ENCODE assay signal across 11 mouse cellular contexts in genomic region chr13:5826170-5826827, GRCm38 (mm10). TPM values are rescaled to one million over a fixed set of nuclear protein-coding genes. Genes with fewer than 3 reads are reported as not detected.
DNase-seq lines count a peak whose midpoint lies in the region; ATAC-seq and TF ChIP-seq lines count a peak whose summit lies in the region.
"Had no signal": no experiment of that assay in that cellular context is flagged by ENCODE, and none has a peak within 500 bp of the region (broad histone marks: within the 10 kb centered on the region; RNA-seq: fewer than 3 reads in every experiment).

No protein-coding gene starts in this region.

- H3K27me3 ChIP-seq in heart, embryonic 10.5 days (ENCODE audit: insufficient read depth, poor library complexity, severe bottlenecking) = no peaks in the 10 kb centered on the region
- no peaks in the 10 kb centered on the region for H3K27me3 ChIP-seq in hindbrain, embryonic 11.5 days (ENCODE audit: control insufficient read depth, insufficient read depth, low read length)
- H3K27me3 ChIP-seq in hindbrain, postnatal 0 days (ENCODE audit: insufficient read depth, low read length) = no peaks in the 10 kb centered on the region

- H3K4me3 ChIP-seq in heart, embryonic 10.5 days = peak overlapping the region; percentile 31; the same call in 1 of the 2 replicates
- no peak overlapping the region for H3K4me3 ChIP-seq in lung, adult 2 months (replicated peaks; ENCODE audit: extremely low read depth, low read depth, low read length)
- H3K4me3 ChIP-seq in hindbrain, embryonic 11.5 days (ENCODE audit: low read depth, low read length) = no peak overlapping the region
- H3K4me3 ChIP-seq in hindbrain, postnatal 0 days (ENCODE audit: low read length) = no peak overlapping the region

- no peak overlapping the region for H3K4me2 ChIP-seq in hindbrain, embryonic 11.5 days (replicated peaks; ENCODE audit: low read depth, low read length)
- H3K4me2 ChIP-seq in hindbrain, postnatal 0 days (ENCODE audit: low read depth, low read length) = no peak overlapping the region

- DNase-seq in 3134 (ENCODE audit: extremely low read depth, insufficient read length, low spot score) = peak; percentile 48
- DNase-seq in heart, embryonic 10.5 days (ENCODE audit: low spot score) = no peak
- peak; percentile 52 for DNase-seq in lung, adult 2 months
- DNase-seq in layer of hippocampus, adult 11-12 months (ENCODE audit: low spot score) = no peak
- DNase-seq in hindbrain, embryonic 11.5 days (ENCODE audit: low spot score) = no peak
- DNase-seq in hindbrain, postnatal 0 days (ENCODE audit: low spot score) = no peak
- DNase-seq: cerebellum, adult 11 months; kidney, postnatal 36 days had no signal

- H3K9ac ChIP-seq in hindbrain, embryonic 11.5 days (ENCODE audit: low read depth, low read length) = no peak overlapping the region
- H3K9ac ChIP-seq in hindbrain, postnatal 0 days (replicated peaks; ENCODE audit: low read length) = no peak overlapping the region

- no peaks in the 10 kb centered on the region for H3K36me3 ChIP-seq in heart, embryonic 10.5 days
- no peaks in the 10 kb centered on the region for H3K36me3 ChIP-seq in hindbrain, embryonic 11.5 days (ENCODE audit: control insufficient read depth, insufficient read depth, low read length)
- no peaks in the 10 kb centered on the region for H3K36me3 ChIP-seq in hindbrain, postnatal 0 days (ENCODE audit: insufficient read depth, low read length)

- peak; percentile 28 for ATAC-seq in CD4-positive, CD25-positive, alpha-beta regulatory T cell, adult 4 months
- no peak for ATAC-seq in hindbrain, embryonic 11.5 days (ENCODE audit: low FRiP score)
- no peak for ATAC-seq in megakaryocyte, adult 5-6 weeks (ENCODE audit: poor library complexity, severe bottlenecking)
- ATAC-seq in hindbrain, postnatal 0 days = no peak
- ATAC-seq: forebrain, embryonic 16.5 days had no signal

- H3K9me3 ChIP-seq in heart, embryonic 10.5 days = no peaks in the 10 kb centered on the region
- H3K9me3 ChIP-seq in hindbrain, embryonic 11.5 days (ENCODE audit: control insufficient read depth, low read length) = no peaks in the 10 kb centered on the region
- no peaks in the 10 kb centered on the region for H3K9me3 ChIP-seq in hindbrain, postnatal 0 days (ENCODE audit: low read length)

- 17% methylated on average over 9 of the region's 9 CpGs for WGBS in heart, embryonic 10.5 days
- 46% methylated on average over 9 of the region's 9 CpGs for WGBS in lung, adult 2 months
- WGBS in hindbrain, embryonic 11.5 days = 66% methylated on average over 9 of the region's 9 CpGs
- 80% methylated on average over 9 of the region's 9 CpGs for WGBS in hindbrain, postnatal 0 days

- no peak for TF ChIP-seq POLR2A in lung, adult 2 months (IDR thresholded peaks at IDR 0.05; ENCODE audit: borderline replicate concordance, extremely low read depth, low read depth, low read length)

- no peak for TF ChIP-seq CTCF in lung, adult 2 months (IDR thresholded peaks at IDR 0.05; ENCODE audit: insufficient read depth, low read length)
- TF ChIP-seq CTCF in hindbrain, postnatal 0 days (IDR thresholded peaks at IDR 0.05; ENCODE audit: low read depth) = no peak

- peak overlapping the region; percentile 64 for H3K27ac ChIP-seq in heart, embryonic 10.5 days
- H3K27ac ChIP-seq in hindbrain, embryonic 11.5 days (ENCODE audit: low read depth, low read length) = no peak overlapping the region
- no peak overlapping the region for H3K27ac ChIP-seq in hindbrain, postnatal 0 days

- peaks cover 26% of the 10 kb centered on the region; the same call in 1 of the 2 replicates for H3K4me1 ChIP-seq in heart, embryonic 10.5 days
- H3K4me1 ChIP-seq in lung, adult 2 months (ENCODE audit: control insufficient read depth, insufficient read depth, low read length) = peaks cover 4% of the 10 kb centered on the region
- H3K4me1 ChIP-seq in hindbrain, embryonic 11.5 days (replicated peaks; ENCODE audit: control insufficient read depth, insufficient read depth, low read length) = no peaks in the 10 kb centered on the region
- H3K4me1 ChIP-seq in hindbrain, postnatal 0 days (ENCODE audit: insufficient read depth, low read length) = no peaks in the 10 kb centered on the region

RNA-seq across cellular contexts. Expression of gene Klf6, which starts 35.0 kb away (rescaled TPM):
- 100 to 1,000 TPM; 158 to 263 TPM for polyA plus RNA-seq in CD4-positive, CD25-positive, alpha-beta regulatory T cell, adult 4 months (2017; shearing (Covaris generic))
- 56.1 and 63.8 TPM in 2 replicates for polyA plus RNA-seq in heart, embryonic 10.5 days (2016; fragmentation: Nextera tagmentation; extraction: Ambion mirVana)
- polyA plus RNA-seq in lung, adult 2 months (2012; rRNA removed) = 39.5 and 44.8 TPM in 2 replicates
- polyA plus RNA-seq in hindbrain, embryonic 11.5 days (2014; fragmentation: Nextera tagmentation; extraction: Ambion mirVana) = 74.1 and 77.9 TPM in 2 replicates
- 160 and 180 TPM in 2 replicates for total RNA-seq in megakaryocyte, adult 5-6 weeks (2015)
- 192 and 198 TPM in 2 replicates for total RNA-seq in megakaryocyte, adult 5-6 weeks (2017)
- total RNA-seq in hindbrain, postnatal 0 days (2014; rRNA removed) = 41.6 and 53.1 TPM in 2 replicates
- 99.6 and 104 TPM in 2 replicates for polyA plus RNA-seq in hindbrain, postnatal 0 days (2015; fragmentation: Nextera tagmentation; extraction: Ambion mirVana)

Comparison
In these comparisons a context has a peak if more than half of its experiments do, and no peak if none do; other contexts are left out.
1. DNase-seq: peak in 3134 (single experiment) and lung, adult 2 months (single experiment); none in heart, embryonic 10.5 days (single experiment), layer of hippocampus, adult 11-12 months (single experiment), hindbrain, embryonic 11.5 days (single experiment) and hindbrain, postnatal 0 days (single experiment).